Mouse (Mus musculus) erythroblast, adult 5-6 weeks (primary cell): ENCODE measurements around the gene Cmip. TPM values are rescaled to one million over a fixed set of nuclear protein-coding genes. Genes with fewer than 3 reads are reported as not detected.

Source experiments
- ATAC-seq: replicated peaks from 2 replicates; pipeline ENCODE4 v1.8.0; 2016; ENCODE audit warnings: moderate number of reproducible peaks, mild to moderate bottlenecking, moderate TSS enrichment, inconsistent platforms; ENCODE audit not compliant: poor library complexity, low FRiP score, severe bottlenecking
- total RNA-seq, 2 experiments: library from RNA; stranded (forward) in 1 of 2; stranded (reverse) in 1 of 2; fragments of 150-400 nt in 1 of 2; fragments of 200-764, 138-1000 nt in 1 of 2; gene quantifications; 2 replicates each; pipeline versions ENCODE4 v1.2.3 to v1.2.4; 2015 to 2017; ENCODE audit warnings: low replicate concordance in 2 of 2

The Cmip gene
- total RNA-seq (2015; ENCODE audit: low replicate concordance) (25.1 and 34.8 TPM in 2 replicates), total RNA-seq (2017; ENCODE audit: low replicate concordance) (23.0 and 28.3 TPM in 2 replicates)

DNA sequence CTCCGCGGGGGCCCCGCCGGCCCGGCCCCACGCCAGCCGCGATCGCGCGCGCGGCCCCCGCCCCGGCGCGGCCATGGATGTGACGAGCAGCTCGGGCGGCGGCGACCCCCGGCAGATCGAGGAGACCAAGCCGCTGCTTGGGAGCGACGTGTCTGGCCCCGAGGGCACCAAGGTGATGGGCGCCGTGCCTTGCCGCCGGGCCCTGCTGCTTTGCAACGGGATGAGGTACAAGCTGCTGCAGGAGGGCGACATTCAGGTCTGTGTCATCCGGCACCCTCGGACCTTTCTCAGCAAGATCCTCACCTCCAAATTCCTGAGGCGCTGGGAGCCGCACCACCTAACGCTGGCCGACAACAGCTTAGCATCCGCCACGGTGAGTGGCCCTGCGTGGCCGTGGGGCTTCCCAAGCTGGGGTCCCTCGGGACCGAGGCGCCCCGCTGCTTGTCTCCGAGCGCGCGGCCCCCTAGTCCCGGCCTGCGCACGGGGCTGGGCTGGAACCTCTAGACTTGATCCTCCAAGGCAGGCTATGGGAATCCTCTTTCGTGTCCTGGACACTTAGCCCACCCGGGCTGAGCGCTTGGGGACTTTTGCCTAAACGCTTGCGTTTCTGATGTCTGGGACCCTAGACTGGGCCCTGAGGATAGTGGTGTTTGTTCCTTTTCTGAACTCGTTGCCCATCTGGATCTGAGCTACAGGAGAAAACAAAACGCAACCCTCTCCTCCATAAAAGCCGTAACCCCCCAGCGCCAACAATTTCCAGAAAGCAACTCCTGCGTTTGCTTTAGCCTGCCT, at the start of gene Cmip:
Gene Cmip (plus strand): TSS at position 36 of the 792 bp plus-strand sequence.
- 0 out of 2 replicates have a peak, but pooled peaks have one; percentile 8 for ATAC-seq

DNA sequence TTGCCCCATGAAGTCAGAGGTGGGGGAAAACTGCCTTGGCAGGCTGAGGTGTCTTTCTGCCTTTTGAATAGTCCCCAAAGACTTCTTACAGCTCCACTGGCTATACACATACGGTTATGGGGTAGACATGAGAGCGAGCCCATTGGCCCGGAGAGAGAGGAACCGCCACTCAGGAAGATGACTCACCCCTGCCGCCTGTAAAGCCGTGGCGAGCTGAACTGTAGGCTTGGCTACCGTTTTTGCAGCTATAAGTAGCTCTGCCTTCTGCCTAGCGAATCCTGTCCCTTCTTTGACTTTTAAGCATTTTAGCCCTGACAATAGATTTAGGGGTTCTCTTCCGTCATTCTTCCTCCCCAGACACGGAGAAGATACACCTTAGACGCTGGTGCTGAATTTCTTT, 47.7 kb upstream of the Cmip start:
- ATAC-seq, result no peak

DNA sequence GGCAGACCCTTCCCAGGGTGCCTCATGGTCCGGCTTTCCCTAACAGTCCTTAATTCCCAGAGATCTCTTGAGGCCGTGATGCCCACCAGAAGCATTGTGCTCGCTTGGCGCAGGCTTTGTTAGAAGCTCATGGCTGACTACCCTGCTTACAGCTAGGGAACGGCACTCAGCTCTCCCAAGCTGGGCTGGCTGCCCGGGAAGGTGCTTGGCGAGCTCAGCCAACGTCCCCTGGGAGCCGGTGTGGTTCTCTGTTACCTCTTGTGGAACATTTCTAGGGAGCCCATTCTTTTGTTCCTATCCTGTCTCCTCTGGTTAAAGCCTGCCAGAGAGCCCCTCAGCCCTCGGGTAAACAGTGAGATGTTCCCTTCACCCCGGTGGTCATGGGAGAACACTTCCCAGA, 44.8 kb upstream of the Cmip start:
- ATAC-seq, result no peak

DNA sequence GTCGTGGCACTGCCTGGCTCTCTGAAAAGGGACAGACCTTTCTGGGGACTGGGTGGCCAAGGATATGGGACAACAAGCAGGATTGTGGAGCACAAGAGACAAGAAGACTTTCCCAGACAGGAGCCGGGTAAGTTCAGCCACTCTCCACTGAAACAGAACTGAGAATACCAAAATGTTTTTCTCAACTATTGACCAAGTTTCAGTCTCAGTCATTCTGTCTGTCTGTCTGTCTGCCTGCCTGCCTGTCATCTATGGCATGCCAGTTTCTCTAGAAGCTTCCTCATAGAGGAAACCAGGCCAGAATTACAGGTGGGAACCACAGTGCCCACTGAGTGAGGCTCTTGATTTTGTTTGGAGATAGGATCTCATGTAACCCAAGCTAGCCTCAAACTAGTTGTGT, 39.1 kb upstream of the Cmip start:
- no peak for ATAC-seq

DNA sequence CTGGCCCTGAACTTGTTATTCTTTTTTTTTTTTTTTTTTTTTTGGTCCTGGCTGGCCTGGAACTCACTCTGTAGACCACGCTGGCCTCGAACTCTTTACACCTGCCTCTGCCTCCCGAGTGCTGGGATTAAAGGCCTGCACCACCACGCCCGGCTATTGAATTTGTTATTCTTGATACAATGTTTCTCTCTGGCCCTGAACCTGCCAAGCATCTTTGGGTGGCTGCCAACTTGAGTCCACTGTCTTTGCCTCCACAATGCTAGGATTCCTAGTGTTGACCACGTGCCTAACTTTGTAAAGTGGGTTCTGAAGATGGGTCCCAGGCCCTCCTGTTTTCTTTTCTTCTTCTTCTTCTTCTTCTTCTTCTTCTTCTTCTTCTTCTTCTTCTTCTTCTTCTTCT, 34.5 kb upstream of the Cmip start:
- no peak for ATAC-seq

DNA sequence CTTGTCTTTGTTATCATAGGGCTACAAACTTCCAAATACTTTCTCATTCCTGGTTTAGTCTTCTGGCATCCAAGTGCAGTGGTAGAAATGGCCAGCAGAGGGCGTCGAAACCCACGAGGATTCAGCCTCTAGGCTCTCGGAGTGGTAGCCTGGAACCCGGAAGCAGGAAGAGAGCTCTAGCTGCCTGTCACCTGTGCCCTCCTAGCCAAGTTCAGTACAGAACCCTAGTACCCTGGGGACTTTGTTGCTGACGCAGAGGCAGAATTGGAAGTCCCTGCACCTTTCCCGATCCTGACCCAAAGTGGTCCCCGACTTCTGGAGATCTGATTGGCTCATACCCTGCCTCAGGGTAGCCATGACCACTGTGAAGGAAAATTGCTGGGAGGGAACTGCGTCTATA, 32.2 kb upstream of the Cmip start:
- peak; percentile 95 for ATAC-seq

DNA sequence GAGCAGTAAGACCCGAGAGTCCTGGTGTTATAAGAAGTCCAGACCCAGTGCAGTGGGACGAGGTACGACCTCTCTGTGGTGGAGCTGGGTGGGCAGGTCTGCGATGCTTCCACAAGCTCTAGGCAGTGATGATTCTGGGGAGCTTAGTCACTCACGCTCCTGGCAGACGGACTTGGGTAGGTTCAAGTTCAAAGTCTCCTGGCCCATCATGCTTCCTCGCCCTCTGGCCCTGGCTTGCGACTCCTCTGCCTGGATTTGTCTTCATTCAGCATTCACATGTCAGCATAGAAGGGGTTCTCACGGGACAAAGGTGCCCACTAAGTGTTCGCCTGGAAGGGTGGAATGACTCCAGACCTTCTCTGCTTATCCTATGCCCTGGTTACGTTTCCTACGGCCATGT, 30.6 kb upstream of the Cmip start:
- ATAC-seq, result no peak

DNA sequence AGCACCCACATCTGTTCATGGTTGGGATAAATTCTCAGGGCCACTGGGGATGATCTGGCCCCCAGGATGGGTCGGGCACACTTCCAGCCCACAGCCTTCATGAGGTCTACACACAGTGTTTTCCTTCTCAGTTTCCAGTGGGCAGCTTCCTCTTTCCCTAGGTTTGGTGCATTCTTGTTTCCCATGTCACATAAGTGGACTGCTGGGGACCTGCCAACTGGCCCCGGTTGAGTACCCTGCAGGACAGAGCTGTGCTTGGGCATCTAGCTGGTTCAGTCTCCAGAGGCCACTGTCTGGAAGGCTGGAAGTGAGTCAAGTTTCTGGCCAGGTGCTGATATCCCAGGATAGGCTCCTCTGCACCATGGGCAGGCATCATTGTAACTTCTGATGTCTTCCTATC, 29.5 kb upstream of the Cmip start:
- ATAC-seq, result no peak

DNA sequence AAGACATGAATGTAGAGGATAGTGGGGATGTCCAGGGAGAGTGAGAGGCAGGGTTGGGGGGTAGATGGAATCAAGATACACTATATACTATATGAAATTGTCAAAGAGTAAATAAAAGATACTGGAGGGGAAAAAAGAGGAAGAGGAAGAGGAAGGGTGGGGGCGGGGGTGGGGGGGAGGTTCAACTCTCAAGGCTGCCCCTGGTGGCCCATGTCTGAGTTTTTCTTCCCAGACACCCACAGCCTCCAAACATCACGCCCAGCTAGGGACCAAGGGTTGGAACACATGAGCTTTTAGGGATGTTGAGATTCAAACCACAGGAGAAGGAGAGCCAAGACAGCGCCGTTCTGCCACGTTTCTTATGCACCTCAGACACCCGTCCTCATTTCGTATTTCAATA, 23.7 kb upstream of the Cmip start:
- ATAC-seq, result no peak

DNA sequence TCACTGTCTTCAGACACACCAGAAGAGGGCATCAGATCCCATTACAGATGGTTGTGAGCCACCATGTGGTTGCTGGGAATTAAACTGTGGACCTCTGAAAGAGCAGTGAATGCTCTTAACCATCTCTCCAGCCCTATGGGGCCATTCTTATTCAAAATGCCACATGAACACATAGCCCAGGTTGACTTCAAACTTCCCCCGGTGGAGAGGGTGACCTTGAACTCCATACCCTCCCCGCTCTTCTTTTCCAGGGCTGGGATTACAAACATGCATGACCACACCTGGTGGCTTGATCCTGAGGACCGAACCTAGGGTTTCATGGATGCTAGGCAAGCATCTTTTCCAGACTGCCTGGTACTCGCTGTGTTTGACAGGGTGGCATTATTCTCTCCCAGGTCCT, 20.3 kb upstream of the Cmip start:
- ATAC-seq, result no peak

DNA sequence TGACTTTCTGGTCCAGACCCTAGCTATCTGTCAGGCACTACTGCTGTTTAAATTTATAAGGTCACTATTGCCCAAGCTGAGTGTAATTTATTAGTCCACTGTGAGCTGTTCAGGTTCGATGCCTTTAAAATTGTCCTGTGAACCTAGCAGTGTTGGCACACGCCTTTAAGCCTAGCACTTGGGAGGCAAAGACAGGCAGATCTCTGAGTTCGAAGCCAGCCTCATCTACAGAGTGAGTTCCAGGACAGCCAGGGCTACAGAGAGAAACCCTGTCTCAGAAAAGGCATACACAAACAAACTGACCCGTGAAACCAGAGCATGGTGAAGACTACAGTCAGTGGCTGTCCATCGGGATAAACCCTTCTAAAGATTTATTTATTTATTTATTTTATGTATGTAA, 16.5 kb upstream of the Cmip start:
- ATAC-seq, result no peak

DNA sequence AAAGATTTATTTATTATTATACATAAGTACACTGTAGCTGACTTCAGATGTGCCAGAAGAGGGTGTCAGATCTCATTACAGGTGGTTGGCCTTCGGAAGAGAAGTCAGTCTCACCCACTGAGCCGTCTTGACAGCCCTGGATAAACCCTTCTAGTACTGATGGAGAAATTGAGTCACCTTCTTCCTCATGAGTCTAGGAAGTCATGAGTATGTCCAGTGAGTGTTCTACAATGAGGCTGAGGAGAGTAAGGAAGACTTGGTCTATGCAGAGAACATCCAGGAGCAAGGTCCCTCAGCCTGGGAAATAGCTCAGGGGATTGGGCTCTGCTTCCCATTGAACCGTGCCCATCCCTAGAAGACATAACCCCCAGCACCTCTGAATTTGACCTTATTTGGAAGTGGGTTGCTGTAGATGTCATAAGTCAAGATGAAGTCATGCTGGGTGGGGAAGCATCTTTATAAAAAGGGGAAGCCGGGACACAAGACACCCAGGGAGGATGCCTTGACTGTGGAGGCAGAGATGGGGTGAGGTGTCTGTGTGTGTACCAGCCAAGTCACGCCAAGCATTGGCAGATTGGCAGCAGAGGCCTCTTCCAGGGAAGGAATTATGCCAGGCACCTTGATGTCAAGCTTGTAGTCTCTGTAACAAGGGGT, 15.9 kb upstream of the Cmip start:
- ATAC-seq, result no peak

DNA sequence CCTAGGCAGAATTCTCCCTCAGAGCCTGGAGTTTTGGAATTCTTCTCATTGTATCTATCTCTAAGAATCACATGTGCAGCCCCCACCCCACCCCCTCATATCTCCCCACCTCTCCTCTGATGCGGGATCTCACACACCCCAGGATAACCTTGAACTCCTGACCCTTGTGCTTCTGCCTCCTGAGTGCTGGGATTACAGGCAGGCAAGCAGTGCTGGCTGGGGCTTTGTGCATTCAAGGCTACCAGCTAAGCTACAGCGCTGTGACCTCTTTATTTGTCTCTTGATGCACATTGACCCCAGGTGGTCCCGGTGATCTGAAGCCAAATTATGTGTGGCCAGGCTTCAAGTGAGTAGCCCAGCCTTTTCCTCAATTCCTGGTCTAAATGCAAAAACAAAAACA, 15.0 kb upstream of the Cmip start:
- ATAC-seq, result no peak

DNA sequence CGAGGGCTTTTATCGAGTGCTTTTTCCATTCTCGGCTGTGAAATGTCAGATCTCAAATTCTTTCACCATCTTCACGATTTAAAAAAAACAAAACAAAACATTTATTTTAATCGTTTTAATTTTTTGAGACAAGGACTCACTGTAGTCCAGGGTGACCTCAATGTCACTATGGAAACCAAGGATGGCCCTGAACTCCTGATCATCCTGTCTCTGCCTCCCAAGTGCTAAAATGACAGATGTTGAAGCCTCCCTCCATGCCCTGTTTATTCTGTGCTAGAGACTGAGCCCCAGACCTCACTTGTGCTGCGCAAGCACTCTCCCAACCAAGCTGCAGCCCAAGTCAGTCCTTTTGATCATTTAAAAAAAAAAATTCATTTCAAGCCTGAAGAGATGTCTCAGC, 14.6 kb upstream of the Cmip start:
- ATAC-seq, result no peak

DNA sequence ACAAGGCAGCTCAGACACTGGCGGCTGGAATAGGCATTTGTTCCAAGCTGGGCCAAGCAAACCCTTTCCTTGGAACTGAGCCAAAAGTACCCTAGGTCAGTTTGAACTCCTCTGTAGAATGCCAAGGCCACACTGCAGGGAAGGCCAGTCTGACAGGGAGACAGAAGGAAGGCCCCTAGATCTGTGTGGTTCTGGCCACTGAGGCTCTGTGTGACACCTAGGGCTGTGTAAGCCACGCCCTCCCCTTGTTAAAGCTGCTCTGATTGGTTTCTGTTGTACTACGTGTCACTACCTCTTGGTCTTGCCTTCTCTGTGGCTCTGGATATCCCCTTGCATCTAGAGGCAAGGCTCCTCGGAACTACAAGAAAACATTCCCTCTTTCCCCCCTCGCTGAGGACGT, 12.3 kb upstream of the Cmip start:
- ATAC-seq, result no peak

DNA sequence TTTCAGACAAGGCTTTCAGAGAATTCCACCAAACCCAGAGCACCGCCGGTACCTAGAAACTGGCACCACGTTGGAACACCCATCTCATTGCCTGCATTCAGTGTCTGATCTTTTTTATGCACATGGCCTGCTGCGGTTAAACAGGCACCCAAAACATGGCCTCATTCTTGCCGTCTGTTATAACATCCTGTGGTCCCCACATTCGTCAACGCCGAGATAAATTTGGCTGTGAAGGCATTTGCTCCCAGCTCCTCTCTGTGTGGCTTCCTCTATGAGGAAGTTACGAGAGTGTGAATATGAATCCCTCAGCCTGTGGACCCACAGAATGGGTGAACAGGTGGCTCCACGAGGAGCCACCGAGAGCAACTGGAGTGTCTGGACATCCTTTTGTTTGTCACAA, 8.5 kb upstream of the Cmip start:
- ATAC-seq, result no peak

DNA sequence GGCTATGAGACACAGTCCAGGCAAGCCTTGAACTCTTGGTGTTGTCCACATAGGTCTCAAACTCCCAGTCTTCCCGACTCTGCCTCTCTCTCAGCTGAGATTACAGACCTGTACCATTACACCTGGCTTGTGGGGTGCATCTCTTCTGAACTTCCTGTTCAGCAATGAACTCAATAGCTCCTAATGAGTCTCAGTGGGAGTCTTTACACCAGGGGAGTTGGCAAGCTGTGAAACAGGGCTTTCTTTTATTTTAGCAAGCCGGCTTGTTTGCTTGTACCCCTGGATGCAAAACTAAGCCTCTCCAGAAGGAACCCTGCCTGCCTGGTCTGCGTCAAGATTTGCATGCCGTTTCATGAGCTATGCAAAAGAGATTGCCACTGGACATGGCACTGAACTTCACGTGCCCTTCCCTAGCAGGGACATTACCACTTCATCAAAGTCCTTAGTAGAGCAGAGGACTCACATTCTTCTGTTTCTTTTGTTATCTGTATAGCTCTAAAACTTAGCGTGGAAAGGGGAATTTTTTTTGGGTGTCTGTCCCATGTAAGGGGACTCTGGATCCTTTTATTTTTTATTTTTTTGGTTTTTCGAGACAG, 5.7 kb upstream of the Cmip start:
- ATAC-seq, result no peak

DNA sequence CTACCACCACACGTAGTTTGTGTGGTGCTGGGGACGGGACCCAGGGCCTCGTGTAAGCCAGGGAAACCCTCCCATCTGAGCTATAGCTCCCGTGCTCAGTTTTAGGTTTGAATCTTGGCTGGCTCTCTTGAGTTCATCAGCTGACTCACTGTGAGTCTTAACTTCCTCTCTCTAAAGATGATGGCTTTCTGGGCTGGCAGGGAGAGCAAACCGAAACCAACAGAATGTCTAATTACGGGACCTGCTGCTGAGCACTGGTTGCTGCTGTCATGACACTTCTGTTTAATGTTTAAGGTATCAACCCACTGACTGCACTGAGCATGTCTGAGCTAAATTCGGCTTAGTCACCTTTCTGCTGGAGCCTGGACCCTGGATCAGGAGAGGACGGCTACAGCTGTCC, 4.2 kb upstream of the Cmip start:
- no peak for ATAC-seq

DNA sequence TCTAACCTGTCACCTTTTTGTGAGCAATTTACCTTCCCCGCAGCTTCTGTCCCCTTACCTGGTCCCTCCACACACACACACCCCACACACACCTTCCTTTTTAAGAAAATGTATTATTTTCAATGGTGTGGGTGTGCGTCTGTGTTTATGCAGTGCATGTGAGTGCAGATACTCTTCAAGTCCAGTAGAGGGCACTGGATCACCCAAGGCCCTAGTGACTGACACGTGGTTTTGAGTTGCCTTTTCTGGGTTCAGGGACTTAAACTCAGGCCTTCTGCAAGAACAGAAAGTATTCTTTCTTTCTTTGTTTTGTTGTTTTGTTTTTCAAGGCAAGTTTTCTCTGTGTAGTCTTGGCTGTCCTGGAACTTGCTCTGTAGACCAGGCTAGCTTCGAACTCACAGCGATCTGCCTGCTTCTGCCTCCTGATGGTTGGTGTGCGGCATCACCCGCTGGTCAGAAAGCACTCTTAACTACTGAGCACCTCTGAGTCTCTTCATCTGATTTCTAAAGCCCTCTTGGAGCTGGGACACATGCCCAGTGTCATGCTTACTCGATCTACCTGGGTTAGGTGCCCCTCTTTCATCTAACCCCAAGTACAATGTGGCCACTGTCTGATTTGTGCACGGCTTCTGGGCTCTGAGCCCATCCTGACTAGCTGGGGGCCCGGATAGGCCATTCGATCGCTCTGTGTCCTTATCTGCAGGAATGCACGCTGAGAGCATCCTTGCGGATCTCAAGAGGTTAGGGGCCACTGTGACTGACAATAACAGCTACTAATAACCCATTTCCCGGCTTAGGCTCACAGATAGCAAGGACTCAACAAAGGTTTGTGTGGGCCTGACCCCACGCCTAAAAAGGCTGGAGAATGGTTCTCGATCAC, 3.2 kb upstream of the Cmip start:
- peak; percentile 42 for ATAC-seq

DNA sequence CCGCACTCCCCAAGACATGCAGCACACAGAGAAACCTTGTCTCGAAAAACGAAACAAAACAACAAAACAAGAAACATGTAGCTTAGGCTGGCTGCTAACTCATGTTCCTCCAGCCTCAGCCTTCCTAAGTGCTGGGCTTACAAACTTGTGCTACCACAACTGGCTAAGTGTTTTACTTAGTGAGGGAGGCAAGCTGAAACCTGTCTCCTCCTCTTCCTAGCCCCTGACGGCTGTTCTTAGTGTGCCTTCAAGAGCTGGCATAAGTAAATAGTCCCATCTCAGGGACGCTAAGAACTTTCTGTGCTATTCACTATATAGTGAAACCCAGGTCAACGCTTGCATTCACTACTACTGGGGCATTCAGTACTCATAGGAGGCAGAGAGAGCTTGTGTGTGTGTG, 2.4 kb upstream of the Cmip start:
- no peak for ATAC-seq
